Mouse (Mus musculus) adrenal gland, adult 2 months (tissue): ENCODE data around the gene Mettl23. TPM values are rescaled to one million over a fixed set of nuclear protein-coding genes. Genes with fewer than 3 reads are reported as not detected.
"Not testable (repeated sequence)": the region's sequence is repeated elsewhere in the genome, so short reads cannot be mapped to it uniquely, and the experiment has no call there.

Experiments used
- DNase-seq: peaks from one replicate; pipeline ENCODE4 v3.0.0; 2021
- polyA plus RNA-seq: library from polyadenylated mRNA; depleted of rRNA; stranded (reverse); fragments of >200 nt; gene quantifications from 2 replicates; pipeline ENCODE4 v1.2.3, GENCODE M21; 2012
- total RNA-seq, 2 experiments: library from RNA; stranded (reverse); gene quantifications; 2 replicates each; pipeline ENCODE4 v1.2.3; 2021

Gene Mettl23
- total and polyA plus RNA-seq, 3 experiments: 22.5 to 35.2 (median 26.6) TPM

DNA sequence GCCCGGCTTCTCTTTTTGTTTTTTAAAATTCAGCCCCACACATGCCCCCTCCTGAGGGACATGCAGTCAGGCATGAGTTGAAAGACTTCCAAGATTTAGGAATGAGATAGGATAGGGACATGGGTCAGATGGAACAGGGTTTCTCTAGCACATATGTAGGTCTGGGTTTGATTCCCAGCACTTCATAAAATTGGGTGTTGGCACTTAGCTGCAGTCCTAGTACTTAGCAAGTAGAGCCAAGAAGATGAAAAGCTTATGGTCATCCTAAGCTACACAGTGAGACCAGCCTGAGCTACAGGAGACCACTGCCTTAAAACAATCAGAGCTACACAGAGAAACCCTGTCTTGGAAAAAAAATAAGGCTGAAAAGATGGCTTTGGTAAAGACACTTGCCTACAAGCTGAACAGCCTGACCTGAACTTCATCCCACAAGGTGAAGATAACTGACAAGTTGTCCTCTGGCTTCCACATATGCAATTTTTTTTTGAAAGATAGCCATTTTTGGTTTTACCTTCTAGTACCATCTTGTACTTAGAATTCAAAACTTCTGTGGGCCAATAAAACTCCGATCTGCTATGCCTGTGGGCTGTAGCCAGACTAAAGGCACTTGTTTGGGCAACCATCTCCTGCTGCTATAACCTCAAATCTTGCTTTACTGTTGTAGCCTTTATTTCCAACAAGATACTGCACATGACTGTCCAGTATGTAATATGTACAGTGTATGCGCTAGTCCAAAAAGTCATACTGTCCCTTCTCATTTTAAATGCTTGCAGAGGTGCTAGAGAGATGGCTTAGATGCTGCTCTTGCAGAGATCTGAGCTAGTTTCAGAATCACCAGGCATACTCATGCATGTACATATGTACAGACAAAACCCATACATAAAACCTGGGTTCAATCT, 4.4 kb downstream of the Mettl23 start:
- no peak for DNase-seq

- DNase-seq: no peak
These were observed 5.2 kb downstream of the Mettl23 start for GRCm38 (mm10) chr11:116848086-116848876.

GRCm38 (mm10) chr11:116848877-116849178, 5.8 kb downstream of the Mettl23 start:
- DNase-seq: not testable (repeated sequence)

DNA sequence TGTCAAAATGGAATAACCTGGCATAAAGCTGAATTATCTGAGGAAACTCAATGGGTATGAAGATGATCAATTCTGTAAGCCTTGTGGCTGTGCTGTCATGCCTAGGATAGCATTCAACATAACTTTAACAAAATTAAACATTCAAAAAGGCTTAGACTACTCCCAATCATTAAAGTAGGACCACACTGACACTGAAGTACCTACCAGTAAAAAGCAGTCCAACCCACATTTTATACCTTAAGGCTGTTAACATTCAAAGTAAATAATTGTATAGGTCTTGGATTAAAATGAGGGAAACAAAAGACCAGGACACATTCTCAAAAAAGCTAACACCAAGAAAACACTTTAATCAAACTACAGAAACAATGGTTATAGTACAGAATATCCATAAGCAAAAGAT, 6.5 kb downstream of the Mettl23 start:
- DNase-seq: no peak

DNA sequence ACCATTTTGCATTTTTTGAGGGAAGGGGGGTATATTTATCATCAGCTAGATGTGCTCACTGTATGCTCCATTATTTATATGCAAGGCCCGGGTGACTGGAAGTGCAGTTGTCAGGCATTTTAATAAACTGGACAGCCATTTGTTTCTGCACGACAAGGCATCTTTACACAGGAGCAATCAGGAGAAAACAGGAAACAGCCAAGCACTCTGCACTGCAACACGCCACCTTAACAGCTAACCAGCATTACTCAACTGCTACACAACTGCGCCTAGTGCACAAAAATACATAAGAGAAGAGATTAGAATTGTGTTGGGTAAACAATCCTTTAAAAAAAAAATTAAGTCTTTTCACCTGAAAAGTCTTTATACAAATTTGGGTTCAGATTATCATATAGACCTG, 7.0 kb downstream of the Mettl23 start:
- DNase-seq: no peak

DNA sequence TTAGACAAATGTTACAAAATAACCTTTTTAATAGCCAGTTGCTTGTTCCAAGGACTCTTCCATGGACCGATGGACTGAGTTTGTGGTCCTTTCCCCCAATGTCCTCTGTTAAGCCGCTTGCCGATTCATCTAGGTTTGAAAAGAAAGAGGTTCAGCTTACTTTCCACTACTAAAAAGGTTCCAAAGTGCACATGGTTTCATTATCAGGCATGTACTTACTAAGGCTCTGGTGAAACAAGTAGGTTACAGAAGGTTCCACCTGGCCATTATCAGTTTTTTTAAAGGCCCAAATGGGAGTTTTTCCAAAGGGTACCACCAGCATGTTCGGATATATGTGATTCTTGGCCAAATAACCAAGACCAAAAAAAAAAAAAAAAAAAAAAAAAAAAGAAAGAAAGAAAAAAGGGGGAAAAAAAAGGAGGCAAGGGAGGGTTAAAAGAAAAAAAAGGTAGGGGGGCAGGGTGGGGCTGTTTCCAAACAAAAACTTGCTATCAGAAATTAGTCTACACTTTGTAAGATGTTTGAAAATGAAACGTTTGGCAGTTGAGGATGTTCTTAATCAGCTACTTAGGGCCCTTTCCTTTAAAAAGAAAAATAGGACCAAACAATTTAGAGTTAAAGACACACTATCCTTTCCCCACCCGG, 7.9 kb downstream of the Mettl23 start:
- no peak for DNase-seq

DNA sequence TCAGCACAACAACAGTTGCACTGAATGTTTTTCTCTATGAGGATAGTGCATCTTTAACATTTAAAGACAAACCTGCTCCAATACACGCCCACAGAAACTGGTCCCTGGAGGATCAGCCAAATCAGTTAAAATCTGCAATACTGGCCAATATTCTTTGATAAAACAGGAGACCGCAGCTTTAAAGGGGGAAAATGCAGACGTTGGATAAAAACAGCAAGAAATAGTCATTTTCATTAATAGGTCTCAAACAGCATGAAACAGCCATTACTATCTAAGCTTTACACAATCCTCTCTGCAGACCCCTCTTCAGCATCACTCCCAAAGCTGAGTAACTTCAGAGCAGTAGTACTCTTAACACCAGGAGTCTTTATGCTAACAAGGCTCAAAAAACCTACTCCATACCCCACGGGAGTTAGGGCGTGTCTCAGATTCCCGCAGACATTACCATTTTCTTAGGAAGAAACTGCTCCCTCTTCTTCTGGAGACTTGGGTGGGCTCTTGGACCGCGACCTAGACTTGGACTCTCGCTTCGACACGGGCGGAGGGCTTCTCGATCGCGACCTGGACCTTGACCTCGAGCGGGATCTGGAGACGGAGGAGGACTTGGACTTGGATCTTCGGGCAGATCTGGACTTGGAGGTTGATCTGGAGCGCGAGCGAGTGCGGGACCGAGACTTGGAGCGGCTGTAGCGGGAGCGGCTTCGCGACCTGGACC, 8.7 kb downstream of the Mettl23 start:
- no peak for DNase-seq

GRCm38 (mm10) chr11:116852291-116852890, 9.3 kb downstream of the Mettl23 start, which contains the start of gene Mfsd11:
Gene Mfsd11 (plus strand): TSS chr11:116852440.
- DNase-seq: peak; percentile 92

GRCm38 (mm10) chr11:116852891-116853511, 9.9 kb downstream of the Mettl23 start, which contains the start of gene Srsf2:
Gene Srsf2 (minus strand): TSS chr11:116853094.
- DNase-seq: peak; percentile 96

- DNase-seq: peak; percentile 98
These were observed 10.4 kb downstream of the Mettl23 start for GRCm38 (mm10) chr11:116853512-116853928.

DNA sequence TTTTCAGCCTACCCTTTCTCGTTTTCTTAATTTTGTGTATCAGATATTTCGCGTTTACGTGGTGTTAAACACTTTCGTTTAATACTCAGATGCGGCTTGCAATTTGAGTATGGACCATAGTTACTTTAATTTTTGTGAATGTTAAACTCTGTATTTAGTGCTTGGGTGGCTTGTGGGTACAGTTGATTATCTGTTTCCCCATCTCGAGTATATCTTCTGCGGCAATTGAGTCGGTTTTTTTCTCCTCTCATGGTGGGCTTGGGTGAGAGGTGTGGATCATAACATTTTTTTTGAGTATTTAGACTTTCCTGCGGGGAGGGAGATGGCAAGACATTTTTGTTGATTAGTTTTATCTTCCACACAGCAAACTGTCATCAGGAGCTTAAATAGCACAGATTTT, 11.2 kb downstream of the Mettl23 start:
- DNase-seq: no peak

DNA sequence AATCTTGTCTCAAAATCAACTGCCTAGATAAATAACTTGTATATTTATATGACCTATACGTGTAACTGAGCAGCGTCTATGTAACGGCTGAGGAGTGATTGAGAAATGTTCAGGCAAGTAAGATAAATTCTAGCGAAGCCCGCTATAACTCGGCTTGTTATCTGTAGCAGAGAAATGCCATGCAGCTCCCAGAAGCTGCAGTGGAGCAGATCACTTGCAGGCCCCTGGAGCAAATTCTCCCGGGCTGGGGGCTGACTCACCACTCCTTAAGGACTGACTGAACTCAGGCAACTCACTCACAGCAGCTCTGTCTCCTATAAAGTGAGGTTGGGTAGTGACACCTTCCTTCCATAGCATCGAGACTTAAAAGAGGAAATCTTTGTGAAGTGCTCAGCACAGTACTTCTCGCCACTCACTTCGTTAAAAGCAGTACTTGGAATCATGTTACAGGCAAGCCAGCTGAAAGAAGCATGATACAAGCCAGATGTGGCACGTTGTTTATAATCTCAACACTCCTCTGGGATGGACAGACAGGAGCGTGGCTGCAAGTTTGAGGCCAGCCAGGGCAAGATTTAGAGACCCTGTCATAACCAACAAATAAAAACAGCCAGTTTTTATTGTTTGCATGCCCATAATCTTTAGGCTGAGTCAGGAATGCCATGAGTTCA, 14.2 kb downstream of the Mettl23 start:
- DNase-seq: no peak

GRCm38 (mm10) chr11:116864444-116864843, 21.4 kb downstream of the Mettl23 start:
- DNase-seq: peak; percentile 60

DNA sequence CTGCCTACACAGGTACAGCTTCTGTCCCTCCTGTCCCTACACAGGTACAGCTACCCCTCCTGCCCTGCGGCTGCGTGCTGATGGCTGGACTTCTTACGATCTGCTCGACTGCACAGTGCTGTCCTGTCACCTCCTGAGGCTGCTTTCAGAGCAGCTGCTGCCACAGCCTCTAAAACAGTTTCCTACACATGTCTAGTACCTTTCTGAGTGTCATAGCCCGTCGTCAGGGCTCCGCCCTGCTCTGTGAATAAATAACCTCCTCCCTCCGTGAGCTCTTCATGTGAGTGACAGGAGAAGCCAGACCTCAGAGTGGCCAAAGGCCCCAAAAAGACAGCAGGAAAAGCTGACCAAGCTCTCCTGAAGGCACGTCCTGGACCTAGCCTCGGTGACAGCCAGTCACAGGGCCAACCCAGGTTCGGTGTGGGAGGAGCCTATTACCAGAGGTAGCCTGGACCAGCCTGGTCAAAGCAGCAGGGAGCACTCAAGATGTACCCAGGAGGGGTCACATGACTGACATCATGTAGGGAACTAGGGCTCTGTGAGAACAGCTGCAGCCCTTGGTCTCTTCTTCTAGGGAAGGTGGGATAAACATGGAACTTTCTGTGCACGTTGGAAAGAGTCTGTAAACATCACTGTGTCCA, 23.0 kb downstream of the Mettl23 start:
- DNase-seq: no peak

DNA sequence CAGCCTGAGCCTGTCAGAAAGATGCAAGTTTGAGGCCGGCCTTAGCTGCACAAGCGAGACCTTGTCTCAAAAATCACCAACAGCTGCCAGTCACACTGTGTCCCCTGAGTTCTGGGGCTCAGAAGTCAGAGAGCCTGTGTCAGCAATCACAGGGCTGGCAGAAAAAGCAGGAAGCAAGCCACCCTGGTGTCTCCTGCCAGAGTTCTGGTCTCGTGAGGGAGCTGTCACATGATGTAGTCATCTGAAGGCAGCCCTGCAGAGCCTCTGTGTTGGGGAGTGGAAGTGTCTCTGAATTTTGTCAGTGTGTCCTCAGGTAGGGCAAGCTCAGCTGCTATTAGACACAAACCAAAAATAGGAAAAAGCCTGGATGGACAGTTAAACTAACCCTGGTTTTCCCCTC, 25.1 kb downstream of the Mettl23 start:
- peak; percentile 45 for DNase-seq

GRCm38 (mm10) chr11:116869223-116869622, 26.1 kb downstream of the Mettl23 start:
- no peak for DNase-seq

DNA sequence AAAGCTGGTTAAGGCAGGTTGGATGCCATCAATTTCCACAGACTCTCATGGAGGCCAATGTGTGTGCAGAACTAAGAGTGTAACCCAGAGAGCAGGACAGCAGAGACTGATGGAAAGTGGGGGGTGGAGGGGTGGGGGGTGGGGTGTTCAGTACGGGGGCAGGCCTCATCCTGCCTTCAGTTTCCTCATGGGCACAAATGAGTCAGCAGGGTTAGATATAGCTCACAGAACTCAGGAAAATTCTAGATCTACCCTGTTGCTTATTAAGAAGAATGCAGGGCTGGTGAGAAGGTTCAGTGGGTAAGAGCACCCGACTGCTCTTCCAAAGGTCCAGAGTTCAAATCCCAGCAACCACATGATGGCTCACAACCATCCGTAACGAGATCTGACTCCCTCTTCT, 26.6 kb downstream of the Mettl23 start:
- no peak for DNase-seq

- no peak for DNase-seq
These were observed 28.5 kb downstream of the Mettl23 start for GRCm38 (mm10) chr11:116871538-116871937.

DNA sequence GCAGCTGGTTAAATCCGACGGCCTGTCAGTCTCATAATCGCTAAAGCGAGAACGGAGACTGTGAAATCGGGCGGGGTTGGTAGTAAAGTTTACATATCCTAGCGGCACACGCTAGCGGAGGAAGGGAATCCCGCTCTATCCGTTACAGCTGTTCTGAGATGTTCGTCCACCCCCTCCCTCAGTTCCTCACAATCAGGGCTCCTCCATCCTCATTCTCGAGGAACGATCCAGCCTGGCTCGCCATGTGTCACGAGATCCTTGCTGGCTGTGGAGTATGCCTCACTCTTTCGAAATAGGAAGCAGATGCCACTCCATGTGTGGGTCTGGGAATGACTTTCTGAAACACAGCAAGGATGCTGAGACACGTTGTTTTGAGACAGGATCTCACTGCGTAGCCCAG, 30.9 kb downstream of the Mettl23 start:
- DNase-seq: no peak

GRCm38 (mm10) chr11:116878454-116878853, 35.4 kb downstream of the Mettl23 start:
- DNase-seq: no peak
